Mouse (Mus musculus) intestine, embryonic 14.5 days (tissue): ENCODE measurements around the gene Prkcz. TPM values are rescaled to one million over a fixed set of nuclear protein-coding genes. Genes with fewer than 3 reads are reported as not detected.

ENCODE experiments used
- ATAC-seq: fragments of 200-750 bp; cut with Nextera tagmentation; replicated peaks from 2 replicates; pipeline ENCODE4 v1.8.0; 2017; ENCODE audit warnings: low read depth, moderate number of reproducible peaks, moderate TSS enrichment, moderate library complexity; ENCODE audit not compliant: low FRiP score, low TSS enrichment
- DNase-seq: peaks from one replicate; pipeline ENCODE4 v3.0.0-alpha.2; 2018; ENCODE audit warnings: low spot score
- H3K27ac ChIP-seq: fragments of 300-500 bp; sonication (generic); 2 replicates; pipeline ENCODE4 v1.5.1; 2014; ENCODE audit warnings: low read depth, mild to moderate bottlenecking, control low read depth
- H3K27me3 ChIP-seq: fragments of 300-500 bp; sonication (generic); replicated peaks from 2 replicates; pipeline ENCODE4 v1.6.1; 2014; ENCODE audit warnings: low read length, control low read depth; ENCODE audit not compliant: control insufficient read depth, insufficient read depth
- H3K36me3 ChIP-seq: fragments of 300-500 bp; sonication (generic); 2 replicates; pipeline ENCODE4 v1.6.1; 2014; ENCODE audit warnings: low read length, control low read depth; ENCODE audit not compliant: control insufficient read depth, insufficient read depth
- H3K4me1 ChIP-seq: fragments of 300-500 bp; sonication (generic); replicated peaks from 2 replicates; pipeline ENCODE4 v1.6.1; 2014; ENCODE audit warnings: low read length, control low read depth, mixed read lengths; ENCODE audit not compliant: control insufficient read depth, insufficient read depth
- H3K4me2 ChIP-seq: fragments of 300-500 bp; sonication (generic); 2 replicates; pipeline ENCODE4 v1.6.1; 2014; ENCODE audit warnings: low read length
- H3K4me3 ChIP-seq: fragments of 300-500 bp; sonication (generic); 2 replicates; pipeline ENCODE4 v1.5.1; 2014; ENCODE audit warnings: low read depth, low read length, control low read depth, mixed read lengths
- H3K9ac ChIP-seq: fragments of 300-500 bp; sonication (generic); 2 replicates; pipeline ENCODE4 v1.6.1; 2014; ENCODE audit warnings: mild to moderate bottlenecking, low read length
- H3K9me3 ChIP-seq: fragments of 300-500 bp; sonication (generic); 2 replicates; pipeline ENCODE4 v1.6.1; 2016; ENCODE audit warnings: low read length, control low read depth; ENCODE audit not compliant: control insufficient read depth
- WGBS: fragments of 180-500 bp; shearing (Covaris S2); extraction: QIAGEN DNeasy Blood & Tissue Kit; methylation state at CpG from one replicate; pipeline ENCODE4 v1.1.7; 2014; 5-methylcytosine and 5-hydroxymethylcytosine counted together
- polyA plus RNA-seq: library from polyadenylated mRNA; unstranded; fragments of >200 nt; fragmentation: Nextera tagmentation; extraction: Ambion mirVana; gene quantifications from 2 replicates; pipeline ENCODE4 v1.2.1, GENCODE M21; 2014

Gene Prkcz
- polyA plus RNA-seq, 1 experiment from 2014 or later = 24.1 TPM

DNA sequence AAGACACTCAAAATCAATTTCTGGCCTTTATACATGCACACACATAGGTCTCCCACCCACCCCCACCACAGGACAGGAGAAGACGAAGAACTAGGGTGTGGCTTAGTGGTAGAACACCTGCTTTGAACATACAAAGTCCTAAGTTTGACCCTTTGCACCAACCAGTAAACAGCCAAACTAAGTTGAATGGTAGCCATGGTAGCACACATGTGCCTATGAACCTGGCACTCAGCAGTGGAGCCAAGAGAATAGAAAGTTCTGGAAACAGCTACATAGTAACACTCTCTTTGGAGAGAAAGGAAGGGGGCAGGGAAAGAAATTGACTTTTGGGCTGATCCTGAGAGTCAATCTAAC lies 80.4 kb downstream of the Prkcz start:
- Histone ChIP-seq H3K4me2 (no peak overlapping the region), H3K27ac (no peak overlapping the region)

GRCm38 (mm10) chr4:155279926-155280767 lies 81.0 kb downstream of the Prkcz start:
- ATAC-seq (0 out of 2 replicates have a peak, but pooled peaks have one; percentile 10), DNase-seq (no peak)
- H3K4me2 ChIP-seq = no peak overlapping the region
- H3K27me3 ChIP-seq = no peaks in the 10 kb centered on the region
- H3K4me3 ChIP-seq = no peak overlapping the region
- H3K9me3 ChIP-seq = no peaks in the 10 kb centered on the region
- H3K27ac ChIP-seq = no peak overlapping the region
- H3K4me1 ChIP-seq = peaks cover 37% of the 10 kb centered on the region
- H3K9ac ChIP-seq = no peak overlapping the region
- WGBS = 59% methylated on average over 16 of the region's 16 CpGs
- no peaks in the 10 kb centered on the region for H3K36me3 ChIP-seq

More for the DNA sequence above, 80.4 kb downstream of the Prkcz start:
- no peak for DNase-seq
- H3K36me3 ChIP-seq = no peaks in the 10 kb centered on the region
- 85% methylated on average over 1 of the region's 1 CpGs for WGBS
- no peak for ATAC-seq
- no peak overlapping the region for H3K4me3 ChIP-seq
- no peak overlapping the region for H3K9ac ChIP-seq
- H3K9me3 ChIP-seq = no peaks in the 10 kb centered on the region
- no peaks in the 10 kb centered on the region for H3K27me3 ChIP-seq
- peaks cover 36% of the 10 kb centered on the region for H3K4me1 ChIP-seq

DNA sequence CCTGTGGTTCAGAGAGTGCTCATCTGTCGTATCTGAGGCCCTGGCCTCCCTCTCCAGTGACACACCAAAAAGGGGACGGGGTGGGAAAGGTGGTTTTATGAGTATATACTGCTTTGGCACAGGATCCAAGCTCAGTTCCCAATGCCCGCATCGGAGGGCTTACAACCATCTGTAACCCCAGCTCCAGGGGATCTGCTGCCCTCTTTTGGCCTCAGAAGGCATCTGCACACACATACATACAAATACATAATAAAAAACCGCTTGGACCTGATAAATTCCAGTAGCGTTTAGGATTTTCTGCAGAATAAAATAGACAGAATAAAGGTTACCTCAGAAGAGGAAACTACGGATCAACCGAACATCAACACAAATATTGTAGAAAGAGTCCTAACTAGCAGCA lies 82.1 kb downstream of the Prkcz start:
- no peak overlapping the region for H3K4me2 ChIP-seq
- no peak overlapping the region for H3K4me3 ChIP-seq
- no peaks in the 10 kb centered on the region for H3K27me3 ChIP-seq
- no peaks in the 10 kb centered on the region for H3K36me3 ChIP-seq
- H3K4me1 ChIP-seq = peaks cover 46% of the 10 kb centered on the region
- no peak overlapping the region for H3K9ac ChIP-seq
- no peak overlapping the region for H3K27ac ChIP-seq
- WGBS = 85% methylated on average over 8 of the region's 8 CpGs
- DNase-seq = no peak
- no peaks in the 10 kb centered on the region for H3K9me3 ChIP-seq
- ATAC-seq = no peak

DNA sequence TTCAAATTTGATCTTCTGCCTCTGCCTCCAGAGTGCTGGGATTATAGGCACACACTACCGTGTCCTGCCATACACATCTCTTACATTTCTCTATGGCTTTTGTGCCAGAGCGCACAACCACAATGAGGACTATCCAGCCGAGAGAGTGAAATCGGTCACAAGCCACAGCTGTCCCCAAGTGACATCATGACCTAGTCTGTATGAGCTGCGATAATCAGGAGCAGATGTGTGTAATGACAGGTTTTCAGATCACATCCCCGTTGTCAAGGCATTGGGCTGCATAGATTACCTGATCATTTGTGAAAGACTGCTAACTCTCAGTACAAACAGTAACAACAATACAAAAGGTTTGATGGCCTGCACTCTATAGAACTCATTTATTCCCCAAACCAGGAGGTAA lies 83.2 kb downstream of the Prkcz start:
- H3K9ac ChIP-seq = no peak overlapping the region
- peak overlapping the region; percentile 38; the same call in 1 of the 2 replicates for H3K27ac ChIP-seq
- no peak overlapping the region for H3K4me2 ChIP-seq
- peaks cover 36% of the 10 kb centered on the region for H3K4me1 ChIP-seq
- H3K27me3 ChIP-seq = no peaks in the 10 kb centered on the region
- no peak for ATAC-seq
- H3K9me3 ChIP-seq = no peaks in the 10 kb centered on the region
- no peak for DNase-seq
- H3K4me3 ChIP-seq = no peak overlapping the region
- no peaks in the 10 kb centered on the region for H3K36me3 ChIP-seq
- 85% methylated on average over 6 of the region's 6 CpGs for WGBS

GRCm38 (mm10) chr4:155274851-155275250 lies 86.3 kb downstream of the Prkcz start:
- H3K36me3 ChIP-seq = no peaks in the 10 kb centered on the region
- DNase-seq (peak; percentile 55), ATAC-seq (0 out of 2 replicates have a peak, but pooled peaks have one; percentile 15)
- H3K4me1 ChIP-seq = peaks cover 12% of the 10 kb centered on the region; the same call in 1 of the 2 replicates
- H3K27me3 ChIP-seq = no peaks in the 10 kb centered on the region
- H3K9ac ChIP-seq = no peak overlapping the region
- 32% methylated on average over 3 of the region's 3 CpGs for WGBS
- no peak overlapping the region for H3K4me2 ChIP-seq
- peak overlapping the region; percentile 69; the same call in 1 of the 2 replicates for H3K27ac ChIP-seq
- no peak overlapping the region for H3K4me3 ChIP-seq
- H3K9me3 ChIP-seq = no peaks in the 10 kb centered on the region

DNA sequence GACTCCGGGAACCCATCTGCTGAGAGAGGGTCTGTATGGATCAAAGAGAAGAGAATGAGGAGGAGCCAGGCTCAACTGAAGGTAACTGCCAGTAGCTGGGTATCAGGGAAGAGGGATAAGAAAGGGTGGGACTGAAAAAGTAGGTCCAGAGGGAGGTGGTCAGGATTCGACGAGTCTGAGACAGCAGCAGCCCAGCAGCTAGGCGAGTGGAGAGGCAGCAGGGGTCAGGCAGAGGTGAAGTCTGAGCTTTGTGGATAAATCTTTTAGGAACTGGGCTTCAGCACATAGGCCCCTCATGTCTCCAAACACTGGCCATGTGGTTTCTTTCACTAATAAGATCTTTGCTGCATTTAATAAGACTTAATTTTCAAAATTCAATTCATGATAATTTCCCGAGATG lies 86.7 kb downstream of the Prkcz start:
- peak overlapping the region; percentile 69; the same call in 1 of the 2 replicates for H3K27ac ChIP-seq
- ATAC-seq (0 out of 2 replicates have a peak, but pooled peaks have one; percentile 53), DNase-seq (no peak)
- no peaks in the 10 kb centered on the region for H3K36me3 ChIP-seq
- no peak overlapping the region for H3K4me3 ChIP-seq
- 25% methylated on average over 5 of the region's 5 CpGs for WGBS
- H3K4me2 ChIP-seq = no peak overlapping the region
- H3K9me3 ChIP-seq = no peaks in the 10 kb centered on the region
- H3K4me1 ChIP-seq = peaks cover 11% of the 10 kb centered on the region; the same call in 1 of the 2 replicates
- no peak overlapping the region for H3K9ac ChIP-seq
- no peaks in the 10 kb centered on the region for H3K27me3 ChIP-seq

DNA sequence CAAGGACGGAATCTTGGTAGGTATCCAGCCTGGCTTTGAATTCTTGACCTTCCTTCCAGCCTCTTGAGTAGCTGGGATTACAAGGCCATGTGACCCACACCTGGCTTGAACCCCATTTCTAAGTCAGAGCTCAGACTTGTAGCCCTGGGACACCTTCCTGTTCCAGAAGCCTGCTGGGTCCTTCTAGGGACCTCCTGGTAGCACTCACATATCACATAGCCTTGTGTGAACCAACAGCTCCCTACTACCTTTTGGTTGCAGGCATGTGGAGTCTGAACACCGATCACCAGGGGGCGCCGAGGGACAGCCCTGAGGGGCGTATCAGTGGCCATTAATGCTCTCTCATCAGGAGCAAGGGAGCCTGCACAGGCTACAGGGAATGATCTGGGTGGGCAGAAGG lies 92.8 kb downstream of the Prkcz start:
- peaks cover 17% of the 10 kb centered on the region for H3K4me1 ChIP-seq
- ATAC-seq (peak; percentile 30; the same call in 1 of the 2 replicates), DNase-seq (peak; percentile 84)
- no peak overlapping the region for H3K4me3 ChIP-seq
- no peak overlapping the region for H3K9ac ChIP-seq
- H3K36me3 ChIP-seq = no peaks in the 10 kb centered on the region
- no peaks in the 10 kb centered on the region for H3K27me3 ChIP-seq
- H3K4me2 ChIP-seq = no peak overlapping the region
- 29% methylated on average over 5 of the region's 5 CpGs for WGBS
- peak overlapping the region; percentile 24; the same call in 1 of the 2 replicates for H3K27ac ChIP-seq
- H3K9me3 ChIP-seq = no peaks in the 10 kb centered on the region

GRCm38 (mm10) chr4:155267639-155268175 lies 93.5 kb downstream of the Prkcz start:
- H3K27me3 ChIP-seq = no peaks in the 10 kb centered on the region
- H3K9ac ChIP-seq = no peak overlapping the region
- DNase-seq = peak; percentile 58
- no peak overlapping the region; the same call in 1 of the 2 replicates for H3K4me2 ChIP-seq
- H3K36me3 ChIP-seq = no peaks in the 10 kb centered on the region
- H3K4me1 ChIP-seq = peaks cover 17% of the 10 kb centered on the region
- peak overlapping the region; percentile 24 for H3K27ac ChIP-seq
- WGBS = 45% methylated on average over 12 of the region's 12 CpGs
- H3K4me3 ChIP-seq = no peak overlapping the region
- H3K9me3 ChIP-seq = no peaks in the 10 kb centered on the region
- no peak for ATAC-seq
